Mouse (Mus musculus) gastrocnemius, adult 2 months (tissue): ENCODE results near the gene Gns. TPM values are rescaled to one million over a fixed set of nuclear protein-coding genes. Genes with fewer than 3 reads are reported as not detected.
A peak's percentile ranks its signal among the peaks of the same experiment; 100 is the strongest.

Source experiments
- DNase-seq: peaks from one replicate; pipeline ENCODE4 v3.0.0; 2022
- H3K27ac ChIP-seq: fragments of 200-600 bp; 2 replicates; pipeline ENCODE4 v1.8.1; 2022; ENCODE audit warnings: mild to moderate bottlenecking
- H3K4me3 ChIP-seq: fragments of 200-600 bp; 2 replicates; pipeline ENCODE4 v1.8.1; 2022; ENCODE audit warnings: mild to moderate bottlenecking, moderate library complexity
- CTCF ChIP-seq: fragments of 200-600 bp; IDR thresholded peaks from 2 replicates; pipeline ENCODE4 v1.8.1; 2022; ENCODE audit warnings: antibody characterized with exemption, mild to moderate bottlenecking, moderate library complexity
- intact Hi-C: fragments of 180-260 bp; cut with DNase I; formaldehyde crosslinking; loops from one replicate; pipeline ENCODE4 v1.15.1; 2025
- total RNA-seq, 2 experiments: library from RNA; stranded (reverse); gene quantifications; 2 replicates each; pipeline ENCODE4 v1.2.3; 2021

Gene Gns
- total RNA-seq, 2 experiments from 2014 or later = 27.3 to 34.0 TPM

DNA sequence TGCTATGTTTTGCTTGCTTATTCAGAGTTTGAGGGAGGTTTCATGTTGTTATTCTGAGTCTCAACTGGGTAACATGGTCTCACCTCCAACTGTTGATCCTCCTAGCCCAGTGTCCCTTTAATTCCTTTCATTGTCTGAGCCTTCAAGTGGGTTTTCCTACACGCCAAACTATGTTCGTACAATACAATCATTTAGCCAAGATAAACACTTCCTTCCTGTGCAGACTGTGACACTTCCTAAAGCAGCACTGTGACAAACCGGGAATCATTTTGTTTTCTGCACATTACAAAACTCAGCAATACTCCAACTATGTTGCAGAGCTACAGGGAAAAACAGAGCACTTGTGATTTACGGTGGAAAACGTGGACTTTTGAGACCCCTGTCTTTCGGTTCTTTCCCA lies 21.0 kb upstream of the Gns start:
- H3K27ac ChIP-seq = no peak overlapping the region
- intact Hi-C loops = no loop called here
- no peak for DNase-seq
- H3K4me3 ChIP-seq = no peak overlapping the region
- no peak for TF ChIP-seq CTCF

DNA sequence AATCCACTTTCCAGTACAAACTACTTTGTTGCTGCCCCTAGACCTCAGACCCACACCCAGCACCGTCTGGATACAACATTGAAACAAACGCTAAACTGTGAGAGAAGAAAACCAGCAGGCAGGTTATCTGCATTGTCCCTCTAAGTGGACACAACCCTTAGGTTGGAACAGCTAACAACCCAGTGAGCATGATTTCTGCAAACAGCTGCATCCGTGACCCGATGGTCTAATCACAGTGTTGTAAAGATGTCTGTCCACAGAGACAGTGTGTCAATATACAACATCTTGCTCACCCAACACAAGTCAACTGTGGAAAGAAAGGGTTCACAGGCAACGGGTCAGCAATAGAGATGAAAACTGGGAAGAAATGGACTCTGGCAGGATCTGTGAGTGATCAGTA lies 15.6 kb upstream of the Gns start:
- intact Hi-C loops = no loop called here
- Histone ChIP-seq H3K27ac (no peak overlapping the region), H3K4me3 (no peak overlapping the region)
- no peak for TF ChIP-seq CTCF
- DNase-seq = no peak

DNA sequence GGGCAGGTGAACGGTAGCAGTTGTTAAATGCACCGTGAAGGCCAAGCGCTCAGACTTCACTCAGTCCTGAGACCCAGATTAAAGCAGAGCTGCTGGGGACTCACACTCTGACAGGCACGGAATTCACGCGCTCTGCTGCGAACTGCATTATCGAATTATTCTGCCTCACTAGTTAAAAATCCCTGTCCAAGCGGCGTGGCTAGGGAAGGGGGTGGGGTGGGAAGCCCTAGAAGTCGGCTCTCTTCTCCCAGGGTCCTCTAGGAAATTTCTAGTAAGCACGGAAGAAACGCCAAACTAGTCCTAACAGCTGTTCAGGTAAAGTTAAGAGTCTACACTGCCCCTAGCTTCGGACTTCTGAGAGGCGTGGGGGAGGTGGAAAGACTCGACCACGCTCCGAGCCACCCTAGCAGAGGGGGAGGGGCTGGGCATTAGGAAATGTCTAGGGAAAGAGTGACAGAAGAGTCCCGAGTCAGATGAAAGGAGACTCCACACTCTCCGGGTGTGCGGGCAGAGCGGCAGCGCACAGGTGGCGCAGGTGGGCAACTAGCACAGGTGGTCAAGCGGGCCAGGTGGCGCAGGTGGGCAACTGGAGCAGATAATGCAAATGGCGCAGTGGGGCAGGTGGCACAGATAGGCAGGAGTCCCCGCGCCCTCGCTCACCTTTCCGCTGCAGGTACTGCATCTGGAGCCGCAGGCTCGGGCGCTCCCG lies 14.4 kb upstream of the Gns start:
- TF ChIP-seq CTCF = no peak
- intact Hi-C loops = no loop called here
- Histone ChIP-seq H3K27ac (peak overlapping the region; percentile 51), H3K4me3 (peak overlapping the region; percentile 77)
- DNase-seq = no peak

DNA sequence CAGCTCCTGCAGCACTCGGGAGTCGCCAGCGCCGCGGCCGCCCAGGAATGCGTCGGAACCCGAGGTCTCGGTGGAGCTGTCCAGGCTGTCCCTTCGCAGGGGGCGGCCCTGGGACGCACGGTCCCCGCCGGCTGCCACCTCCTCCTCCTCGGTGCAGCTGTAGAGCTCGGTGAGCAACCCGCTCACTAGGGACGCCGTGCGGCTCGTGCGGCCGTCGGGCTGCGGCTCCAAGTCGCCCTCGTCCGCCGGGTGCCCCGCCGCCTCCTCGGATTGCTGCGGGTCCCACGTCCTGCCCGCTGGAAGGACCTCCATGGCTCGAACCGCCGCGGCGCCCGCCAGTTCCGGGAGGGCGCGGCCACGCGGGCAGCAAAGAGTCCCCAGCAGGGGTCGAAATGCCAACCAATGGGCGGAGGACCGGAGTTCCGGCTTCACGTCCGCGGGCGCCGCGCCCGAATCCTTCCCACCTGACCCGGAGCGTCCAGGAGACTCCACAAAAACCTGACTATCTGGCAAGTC lies 13.8 kb upstream of the Gns start, which contains the start of gene Tbc1d30:
TSS of gene Tbc1d30 (minus strand) at position 213 of the 516 bp plus-strand sequence.
- peak within 1 kb of the TSS; percentile 51 for H3K27ac ChIP-seq
- peak; percentile 67 for DNase-seq
- no peak for TF ChIP-seq CTCF
- intact Hi-C loops = no loop called here
- H3K4me3 ChIP-seq = peak within 1 kb of the TSS; percentile 77

DNA sequence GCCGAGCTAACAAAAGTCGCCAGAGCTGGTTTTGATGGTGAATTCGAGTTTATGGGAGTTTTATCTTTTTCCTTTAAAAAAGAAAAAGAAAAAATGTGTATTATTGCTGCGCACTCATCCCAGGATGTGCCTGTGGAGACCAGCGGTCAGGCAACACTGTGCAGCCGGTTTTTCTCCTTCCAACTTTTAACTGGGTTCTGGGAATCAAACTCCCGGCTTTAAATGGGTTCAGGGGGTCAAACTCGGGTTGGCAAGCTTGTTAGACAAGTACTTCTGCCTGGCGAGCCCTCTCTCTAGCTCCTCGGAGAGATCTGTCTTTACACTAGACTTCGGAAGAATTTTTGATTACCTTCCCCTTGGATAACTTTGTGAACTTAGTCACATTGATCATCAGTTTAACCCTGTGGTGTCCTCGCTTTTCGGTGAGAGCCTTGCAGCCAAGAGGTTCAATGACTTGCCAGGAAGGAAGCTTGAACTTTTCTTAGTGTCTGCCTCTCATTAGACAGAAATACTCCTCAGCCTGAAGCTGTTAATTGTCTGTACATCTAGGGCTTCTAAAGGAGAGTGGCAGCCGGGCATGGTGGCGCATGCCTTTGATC lies 13.1 kb upstream of the Gns start:
- DNase-seq = no peak
- Histone ChIP-seq H3K4me3 (peak overlapping the region; percentile 77), H3K27ac (peak overlapping the region; percentile 51; the same call in 1 of the 2 replicates)
- intact Hi-C loops = no loop called here
- no peak for TF ChIP-seq CTCF

DNA sequence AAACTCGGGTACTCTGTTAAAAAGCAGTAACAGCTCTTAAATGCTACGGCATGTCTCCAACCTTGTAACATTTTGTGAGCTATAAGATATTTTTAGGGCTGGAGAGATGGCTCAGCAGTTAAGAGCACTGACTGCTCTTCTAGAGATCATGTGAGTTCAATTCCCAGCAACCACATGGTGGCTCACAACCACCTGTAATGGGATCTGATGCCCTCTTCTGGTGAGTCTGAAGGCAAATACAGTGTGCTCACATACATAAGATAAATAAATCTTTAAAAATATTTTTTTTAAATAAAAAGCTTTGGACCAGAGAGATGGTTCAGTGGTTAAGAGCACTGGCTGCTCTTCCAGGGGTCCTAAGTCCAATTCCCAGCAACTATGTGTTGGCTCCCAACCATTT lies 4.5 kb upstream of the Gns start:
- no peak overlapping the region for H3K4me3 ChIP-seq
- no peak for DNase-seq
- TF ChIP-seq CTCF = no peak
- no peak overlapping the region for H3K27ac ChIP-seq
- intact Hi-C loops = no loop called here

DNA sequence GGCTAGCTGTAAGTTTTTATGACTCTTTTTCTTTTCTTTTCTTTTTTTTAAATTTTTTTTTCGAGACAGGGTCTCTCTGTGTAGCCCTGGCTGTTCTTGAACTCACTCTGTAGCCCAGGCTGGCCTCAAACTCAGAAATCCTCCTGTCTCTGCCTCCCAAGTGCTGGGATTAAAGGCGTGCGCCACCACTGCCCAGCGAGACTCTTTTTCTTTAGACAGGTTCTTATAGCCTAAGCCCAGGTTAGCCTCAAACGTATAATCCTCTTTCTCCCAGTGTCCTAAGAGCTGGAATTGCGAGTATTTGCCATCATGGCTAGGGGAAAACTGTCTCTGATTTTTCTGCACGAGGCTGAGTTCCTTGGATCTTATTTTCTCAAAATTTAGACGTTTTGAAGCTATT lies 1.7 kb upstream of the Gns start:
- H3K4me3 ChIP-seq = no peak overlapping the region
- intact Hi-C loops = no loop called here
- no peak for TF ChIP-seq CTCF
- H3K27ac ChIP-seq = no peak overlapping the region
- no peak for DNase-seq

DNA sequence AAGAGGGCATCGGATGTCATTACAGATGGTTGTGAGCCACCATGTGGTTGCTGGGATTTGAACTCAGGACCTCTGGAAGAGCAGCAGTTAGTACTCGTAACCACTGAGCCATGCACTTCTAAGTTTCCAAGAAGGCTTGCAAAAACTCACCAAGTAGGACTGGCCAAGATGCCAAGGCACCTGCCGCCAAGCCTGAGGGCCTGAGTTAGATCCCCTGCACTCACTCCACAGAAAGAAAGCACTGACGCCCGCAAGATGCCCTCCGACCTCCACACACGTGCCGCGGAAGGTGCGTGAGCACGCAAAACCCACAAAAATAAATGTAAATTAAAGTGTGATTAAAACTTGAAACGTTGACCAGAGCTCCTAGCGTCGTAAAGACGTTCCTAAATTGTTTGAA lies 584 bp upstream of the Gns start:
- no peak for TF ChIP-seq CTCF
- Histone ChIP-seq H3K4me3 (peak overlapping the region; percentile 98), H3K27ac (peak overlapping the region; percentile 92)
- DNase-seq = no peak
- intact Hi-C loops = no loop called here

DNA sequence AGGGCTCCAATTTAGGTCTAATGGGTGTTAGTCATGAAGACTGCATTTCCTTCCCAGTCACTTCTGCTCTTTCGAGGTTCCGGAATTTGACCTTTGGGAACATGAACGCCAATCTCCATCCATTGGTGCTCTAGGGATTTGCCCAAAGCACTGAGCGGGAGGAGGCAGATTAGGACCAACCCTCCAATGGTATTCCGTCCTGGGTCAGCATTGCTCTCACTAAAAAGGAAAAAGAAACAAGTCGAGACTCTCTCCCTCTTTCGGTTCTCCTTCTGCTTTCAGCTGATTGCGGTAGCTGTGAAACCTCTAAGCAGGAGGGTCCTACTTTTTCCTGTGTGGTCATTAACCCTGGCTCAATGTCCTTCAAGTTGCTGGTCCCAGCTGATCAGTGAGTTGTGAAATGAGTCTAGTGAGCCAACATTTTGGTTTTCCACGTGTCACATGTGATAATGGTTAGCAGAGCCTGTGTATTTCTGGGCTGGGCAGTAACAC lies 937 bp downstream of the Gns start:
- intact Hi-C loops = no loop called here
- DNase-seq = no peak
- H3K4me3 ChIP-seq = peak overlapping the region; percentile 98
- no peak for TF ChIP-seq CTCF
- H3K27ac ChIP-seq = peak overlapping the region; percentile 92

DNA sequence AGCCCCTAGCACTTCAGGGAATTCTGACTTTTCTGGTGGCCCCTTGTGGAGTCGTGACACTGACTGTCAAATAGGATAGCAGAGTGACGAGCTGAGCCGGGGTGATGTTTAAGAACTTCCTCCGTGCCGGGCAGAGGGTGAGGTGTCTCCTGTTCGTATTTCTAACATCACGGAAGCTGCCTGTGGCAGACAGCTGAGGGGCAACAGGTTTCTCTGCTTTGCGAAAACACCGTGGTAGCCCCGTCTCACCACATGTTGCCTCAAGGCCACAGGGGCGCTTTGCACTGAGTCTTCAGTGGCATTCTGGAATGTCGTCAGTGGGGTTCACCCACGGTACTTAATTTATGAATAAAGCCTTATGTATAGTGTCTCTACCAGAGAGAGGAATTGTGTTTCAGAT lies 2.4 kb downstream of the Gns start:
- Histone ChIP-seq H3K27ac (no peak overlapping the region), H3K4me3 (no peak overlapping the region)
- no peak for TF ChIP-seq CTCF
- DNase-seq = no peak
- intact Hi-C loops = no loop called here

DNA sequence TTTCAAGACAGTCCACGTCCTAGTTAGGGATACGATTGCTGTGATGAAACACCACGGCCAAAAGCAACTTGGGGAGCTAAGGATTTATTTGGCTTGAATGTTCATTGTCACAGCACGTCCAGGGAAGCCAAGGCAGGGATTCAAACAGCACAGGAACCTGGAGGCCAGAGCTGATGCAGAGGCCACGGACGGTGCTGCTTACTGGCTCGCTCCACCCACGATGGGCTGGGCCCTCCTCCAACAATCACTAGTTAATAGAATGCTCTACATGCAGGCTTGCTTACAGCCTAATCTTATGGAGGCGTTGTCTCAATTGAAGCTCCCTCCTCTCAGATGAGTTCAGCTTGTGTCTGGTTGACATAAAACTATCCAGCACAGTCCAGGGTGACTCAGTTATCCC lies 2.9 kb downstream of the Gns start:
- no peak overlapping the region for H3K27ac ChIP-seq
- TF ChIP-seq CTCF = no peak
- H3K4me3 ChIP-seq = no peak overlapping the region
- DNase-seq = no peak
- intact Hi-C loops = no loop called here

DNA sequence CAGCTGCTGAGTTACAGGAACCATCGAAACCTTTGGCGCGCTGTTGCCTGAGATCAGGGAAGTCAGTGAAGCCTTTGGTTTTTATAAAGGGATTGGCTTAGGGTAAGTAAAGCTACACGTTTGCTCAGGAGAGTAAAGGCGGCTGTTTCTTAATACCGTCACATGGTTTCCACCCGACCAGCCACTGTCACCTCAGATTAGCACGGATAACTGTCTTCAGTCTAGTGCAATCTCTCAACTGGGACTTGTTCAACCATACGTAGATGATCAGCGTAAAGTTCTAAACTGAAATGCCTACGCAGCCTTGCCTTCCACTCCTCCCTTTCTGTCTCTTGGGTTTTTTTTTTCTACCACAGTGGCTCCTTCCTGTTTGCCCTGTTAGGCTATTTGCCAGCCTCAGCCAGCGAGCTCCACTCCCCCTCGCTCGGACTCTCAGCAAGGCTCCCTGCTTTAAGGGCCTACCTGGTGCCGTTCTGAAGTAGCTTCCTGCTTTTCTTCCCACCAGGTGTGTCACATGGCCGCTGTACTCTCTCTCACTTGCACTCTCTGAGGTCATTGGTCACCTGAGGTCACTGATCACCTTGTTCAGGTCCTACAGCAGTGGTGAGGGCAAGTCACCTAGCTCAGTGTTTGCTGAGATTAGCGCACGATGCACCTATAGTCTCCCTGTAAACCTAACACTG lies 4.0 kb downstream of the Gns start:
- no peak for DNase-seq
- TF ChIP-seq CTCF = no peak
- Histone ChIP-seq H3K4me3 (no peak overlapping the region), H3K27ac (no peak overlapping the region)
- intact Hi-C loops = no loop called here

DNA sequence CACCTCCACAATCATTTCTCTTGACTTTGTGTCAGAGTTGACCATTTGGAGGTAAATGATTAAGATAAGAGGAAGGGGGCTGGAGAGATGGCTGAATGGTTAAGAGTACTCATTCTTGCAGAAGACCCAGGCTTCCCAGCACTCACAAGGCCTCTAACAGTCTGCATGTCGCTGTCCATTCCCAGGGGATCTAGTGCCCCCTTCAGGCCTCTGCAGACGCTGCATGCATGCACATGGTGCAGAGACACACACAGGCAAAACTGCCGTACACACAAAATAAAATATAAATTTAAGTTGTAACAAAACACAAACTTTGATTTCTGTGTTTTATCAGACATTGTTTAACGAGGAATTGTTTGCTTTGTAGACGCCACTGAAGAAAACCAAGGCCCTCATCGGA lies 5.9 kb downstream of the Gns start:
- intact Hi-C loops = no loop called here
- Histone ChIP-seq H3K27ac (no peak overlapping the region), H3K4me3 (no peak overlapping the region)
- no peak for DNase-seq
- TF ChIP-seq CTCF = peak; percentile 41
